Mouse (Mus musculus): Measurements from ENCODE around the gene Tenm2. TPM values are rescaled to one million over a fixed set of nuclear protein-coding genes. Genes with fewer than 3 reads are reported as not detected.

Gene Tenm2
- polyA plus RNA-seq, 1 experiment from 2014 or later = 0.03 TPM

GRCm38 (mm10) chr11:35963981-35964549 is 1271.7 kb downstream of the Tenm2 start:
- Histone ChIP-seq H3K4me3 (replicated peaks) (no peak overlapping the region), H3K4me2 (no peak overlapping the region), H3K9me3 (replicated peaks) (no peaks in the 10 kb centered on the region), H3K4me1 (replicated peaks) (peaks cover 3% of the 10 kb centered on the region; the same call in 1 of the 2 replicates), H3K27ac (replicated peaks) (no peak overlapping the region), H3K9ac (no peak overlapping the region), H3K27me3 (no peaks in the 10 kb centered on the region), H3K36me3 (replicated peaks) (no peaks in the 10 kb centered on the region)
- 65% methylated on average over 9 of the region's 9 CpGs for WGBS (ENCODE audit: insufficient replicate concordance)
- ATAC-seq (ENCODE audit: insufficient read depth) = peak; percentile 13; the same call in 1 of the 2 replicates

GRCm38 (mm10) chr11:35963554-35963953 is 1272.2 kb downstream of the Tenm2 start:
- no peaks in the 10 kb centered on the region for H3K27me3 ChIP-seq
- 32% methylated on average over 2 of the region's 2 CpGs for WGBS (ENCODE audit: insufficient replicate concordance)
- ATAC-seq (ENCODE audit: insufficient read depth) = peak; percentile 41; the same call in 1 of the 2 replicates
- no peak overlapping the region for H3K4me2 ChIP-seq
- no peak overlapping the region for H3K27ac ChIP-seq (replicated peaks)
- H3K4me3 ChIP-seq (replicated peaks) = no peak overlapping the region
- no peak overlapping the region for H3K9ac ChIP-seq
- peaks cover 3% of the 10 kb centered on the region; the same call in 1 of the 2 replicates for H3K4me1 ChIP-seq (replicated peaks)
- H3K36me3 ChIP-seq (replicated peaks) = no peaks in the 10 kb centered on the region
- H3K9me3 ChIP-seq (replicated peaks) = no peaks in the 10 kb centered on the region

GRCm38 (mm10) chr11:35962431-35962830 is 1273.3 kb downstream of the Tenm2 start:
- H3K4me3 ChIP-seq (replicated peaks) = no peak overlapping the region
- H3K4me2 ChIP-seq = no peak overlapping the region
- no peak overlapping the region for H3K27ac ChIP-seq (replicated peaks)
- H3K27me3 ChIP-seq = no peaks in the 10 kb centered on the region
- H3K36me3 ChIP-seq (replicated peaks) = no peaks in the 10 kb centered on the region
- peaks cover 3% of the 10 kb centered on the region; the same call in 1 of the 2 replicates for H3K4me1 ChIP-seq (replicated peaks)
- no peak overlapping the region for H3K9ac ChIP-seq
- no peaks in the 10 kb centered on the region for H3K9me3 ChIP-seq (replicated peaks)
- ATAC-seq (ENCODE audit: insufficient read depth) = no peak
- WGBS (ENCODE audit: insufficient replicate concordance) = 48% methylated on average over 2 of the region's 2 CpGs

GRCm38 (mm10) chr11:35959270-35959669 is 1276.5 kb downstream of the Tenm2 start:
- Histone ChIP-seq H3K27me3 (no peaks in the 10 kb centered on the region), H3K4me1 (replicated peaks) (peaks cover 3% of the 10 kb centered on the region; the same call in 1 of the 2 replicates), H3K9ac (no peak overlapping the region), H3K27ac (replicated peaks) (no peak overlapping the region), H3K9me3 (replicated peaks) (no peaks in the 10 kb centered on the region), H3K4me2 (no peak overlapping the region), H3K4me3 (replicated peaks) (no peak overlapping the region), H3K36me3 (replicated peaks) (no peaks in the 10 kb centered on the region)
- no peak for ATAC-seq (ENCODE audit: insufficient read depth)
- 57% methylated on average over 3 of the region's 3 CpGs for WGBS (ENCODE audit: insufficient replicate concordance)
